Mouse (Mus musculus): Measurements from ENCODE around the gene Rpl27a. TPM values are rescaled to one million over a fixed set of nuclear protein-coding genes. Genes with fewer than 3 reads are reported as not detected.
A peak's percentile ranks its signal among the peaks of the same experiment; 100 is the strongest.

Gene Rpl27a
- total RNA-seq, 2 experiments from 2014 or later, result 121 to 135 TPM

DNA sequence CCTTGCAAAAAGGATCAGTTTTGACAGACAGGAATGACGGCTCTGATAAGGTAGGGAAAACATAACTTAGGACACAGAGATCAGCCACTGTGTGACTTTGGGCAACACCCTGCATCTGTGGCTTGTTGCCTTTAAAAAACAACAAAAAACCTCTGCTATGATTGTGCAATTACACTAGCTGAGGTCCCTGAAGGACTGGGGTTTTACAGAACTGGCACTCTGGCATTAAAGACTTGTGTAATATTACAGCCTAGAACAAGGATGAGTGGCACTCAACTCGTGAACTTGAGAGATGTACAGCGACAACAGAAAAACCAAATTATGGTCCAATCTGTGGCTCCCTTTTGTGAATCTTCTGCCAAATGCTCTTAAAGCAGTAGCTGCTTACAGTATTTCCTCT is 5.8 kb downstream of the Rpl27a start:
- no peak for DNase-seq (ENCODE audit: low spot score in 2 of 2)

DNA sequence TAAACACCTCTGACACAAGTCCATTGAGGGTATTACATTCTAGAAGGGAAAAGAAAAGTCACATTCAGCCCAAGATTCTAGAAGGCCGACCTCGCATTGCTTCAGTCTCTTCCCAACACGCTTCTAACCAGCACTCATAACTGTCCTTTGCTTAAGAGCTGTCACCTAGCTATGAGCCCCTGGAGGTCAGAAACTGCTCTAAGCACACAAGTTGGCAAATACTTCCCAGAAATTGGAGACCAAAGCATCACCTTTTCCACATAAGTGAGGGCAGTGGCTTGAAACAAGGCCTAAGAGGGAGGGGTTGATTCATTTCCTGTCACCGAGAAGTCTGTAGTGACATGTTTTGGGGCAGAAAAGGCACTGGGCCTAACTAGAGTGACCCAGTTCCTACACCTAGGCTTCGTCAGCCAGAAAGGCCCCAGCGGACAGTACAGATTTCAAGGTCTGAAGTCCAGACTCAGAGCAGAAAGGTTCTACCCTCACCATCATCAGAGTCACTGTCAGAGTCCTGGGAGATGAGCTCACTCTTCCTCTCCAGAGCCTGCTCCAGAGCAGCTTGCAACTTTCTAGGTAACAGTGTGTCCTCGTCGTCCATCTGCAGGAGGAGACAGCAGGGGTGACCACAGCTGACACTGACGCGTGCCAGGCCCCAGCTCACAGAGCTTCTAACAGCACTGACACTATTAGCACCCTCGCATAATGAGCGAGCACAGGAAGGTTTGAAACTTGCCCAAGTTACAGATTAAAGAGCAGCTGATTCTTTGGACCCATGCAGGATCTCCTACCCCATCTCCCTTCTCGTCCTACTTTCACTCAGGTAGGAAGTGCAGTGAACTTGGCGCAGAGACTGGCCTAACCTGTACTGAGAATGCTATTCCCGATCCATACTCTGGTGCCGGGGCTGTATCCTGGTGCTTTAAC is 7.1 kb downstream of the Rpl27a start:
- no peak for DNase-seq (ENCODE audit: low spot score in 2 of 2)

DNA sequence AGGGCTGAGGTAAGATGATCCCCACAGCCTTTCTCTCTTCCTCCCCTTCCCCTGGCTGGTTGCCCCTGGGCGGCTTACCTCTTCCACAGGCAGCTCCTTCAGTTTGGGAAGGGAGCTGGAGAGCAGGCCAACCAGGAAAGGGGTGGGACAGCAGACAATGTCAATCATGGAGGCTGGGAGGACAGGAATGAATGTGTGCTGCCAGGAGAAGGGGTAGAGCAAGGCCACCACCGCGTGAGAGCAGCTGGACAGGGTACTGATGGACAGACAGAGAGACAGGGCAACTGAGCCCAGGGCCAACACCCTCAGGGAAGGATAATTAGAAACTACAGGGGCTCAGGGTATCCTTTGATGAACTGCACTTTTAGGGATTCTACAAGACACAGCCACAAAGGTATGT is 8.6 kb downstream of the Rpl27a start:
- DNase-seq (ENCODE audit: low spot score in 2 of 2), result no peak

DNA sequence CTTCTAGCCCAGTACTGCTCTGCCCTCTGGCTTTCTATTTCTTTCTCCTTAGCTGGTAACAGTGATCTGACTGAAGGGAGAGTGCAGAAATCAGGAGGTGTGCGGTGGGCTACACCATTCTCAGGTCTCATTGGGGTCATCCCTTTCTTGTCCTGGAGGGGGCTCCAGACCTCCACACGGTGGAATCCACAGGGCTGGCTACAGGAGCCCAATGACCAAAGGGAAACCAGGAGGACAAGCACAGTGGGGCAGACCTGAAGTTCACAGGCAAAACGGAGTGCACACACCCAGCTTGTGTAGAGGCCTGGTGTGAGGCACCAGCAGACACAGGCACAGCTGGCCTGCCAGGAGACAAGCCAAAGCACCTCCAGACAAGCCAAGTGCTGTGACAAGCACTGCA is 9.4 kb downstream of the Rpl27a start:
- DNase-seq (ENCODE audit: low spot score in 2 of 2), result peak in 1 of 2 experiments; percentile 58

DNA sequence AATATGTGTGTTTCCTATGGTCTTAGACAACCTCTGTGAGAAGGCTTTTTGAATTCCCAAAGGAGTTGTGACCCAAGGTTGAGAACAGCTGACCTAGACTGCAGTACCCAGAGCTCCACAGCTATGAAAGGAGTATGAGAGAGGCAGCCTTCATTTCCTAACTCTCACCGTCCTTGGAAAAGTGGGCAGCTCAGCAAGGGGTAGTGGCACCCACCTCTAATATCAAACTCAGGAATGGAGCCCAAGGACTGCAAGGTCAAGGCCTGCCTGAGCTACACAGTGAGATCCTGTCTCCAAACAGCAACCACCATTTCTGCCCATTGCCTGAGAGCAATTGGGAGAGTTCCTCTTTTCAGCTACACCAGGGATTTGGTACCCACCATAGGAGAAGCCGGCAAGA is 10.8 kb downstream of the Rpl27a start:
- no peak for DNase-seq (ENCODE audit: low spot score in 2 of 2)

DNA sequence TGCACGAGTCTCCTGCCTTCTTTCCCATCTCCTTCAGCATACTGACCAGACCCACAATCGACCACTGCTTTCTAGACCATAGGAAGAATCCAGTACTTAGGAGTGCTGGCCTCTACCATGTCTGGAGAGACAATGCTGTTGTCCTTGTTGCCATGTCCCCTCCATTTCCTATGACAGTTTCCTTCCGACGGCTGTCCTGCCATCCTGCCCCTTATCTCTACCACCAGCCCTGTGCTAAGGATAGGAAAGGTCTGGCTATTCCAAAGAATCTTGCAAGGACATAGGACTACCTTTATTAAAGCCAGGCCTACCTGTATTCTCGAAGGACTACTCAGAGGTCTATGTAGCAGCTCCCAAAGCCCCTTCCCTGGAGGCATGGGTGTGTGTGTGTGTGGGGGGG is 12.6 kb downstream of the Rpl27a start:
- DNase-seq (ENCODE audit: low spot score in 2 of 2), result no peak

DNA sequence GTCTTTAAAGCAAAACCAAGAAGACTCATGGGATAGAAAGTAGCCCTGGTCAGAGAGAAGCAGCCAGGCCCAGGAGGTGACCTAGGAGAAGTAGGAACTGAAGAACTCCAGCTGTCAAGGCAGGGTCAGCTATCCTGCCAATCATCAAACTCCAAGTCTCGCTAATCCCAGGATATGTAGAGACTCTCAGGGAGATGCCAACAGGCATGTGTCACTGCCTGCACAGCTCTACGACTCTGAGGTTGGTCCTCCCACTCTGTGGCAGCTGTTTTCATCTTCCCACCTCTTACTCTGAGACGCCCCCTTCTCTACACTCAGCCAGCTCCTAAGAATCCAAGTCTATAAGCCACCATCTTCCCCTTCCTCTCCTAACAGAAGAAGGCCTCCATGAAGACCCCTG is 13.7 kb downstream of the Rpl27a start:
- no peak for DNase-seq (ENCODE audit: low spot score in 2 of 2)

DNA sequence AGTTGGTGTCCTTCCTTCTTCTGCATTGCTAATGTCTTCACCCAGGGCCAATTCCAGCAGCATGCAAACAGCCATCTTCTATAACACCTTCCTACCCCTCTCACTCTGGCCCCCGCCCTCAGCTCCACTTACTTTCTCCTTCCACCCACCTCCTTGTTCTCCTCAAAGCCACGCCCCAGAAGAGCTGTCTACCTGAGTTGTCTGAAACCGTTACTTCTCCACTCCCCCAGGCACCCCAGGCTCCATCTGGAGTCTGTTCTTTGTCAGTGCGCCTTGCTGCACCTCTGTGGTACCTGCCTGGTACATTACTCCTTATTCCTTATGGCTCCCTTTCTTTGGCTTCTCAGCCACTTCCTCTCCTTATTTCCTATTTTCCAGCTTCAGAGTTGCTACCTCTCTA is 14.2 kb downstream of the Rpl27a start:
- DNase-seq (ENCODE audit: low spot score in 2 of 2), result no peak

DNA sequence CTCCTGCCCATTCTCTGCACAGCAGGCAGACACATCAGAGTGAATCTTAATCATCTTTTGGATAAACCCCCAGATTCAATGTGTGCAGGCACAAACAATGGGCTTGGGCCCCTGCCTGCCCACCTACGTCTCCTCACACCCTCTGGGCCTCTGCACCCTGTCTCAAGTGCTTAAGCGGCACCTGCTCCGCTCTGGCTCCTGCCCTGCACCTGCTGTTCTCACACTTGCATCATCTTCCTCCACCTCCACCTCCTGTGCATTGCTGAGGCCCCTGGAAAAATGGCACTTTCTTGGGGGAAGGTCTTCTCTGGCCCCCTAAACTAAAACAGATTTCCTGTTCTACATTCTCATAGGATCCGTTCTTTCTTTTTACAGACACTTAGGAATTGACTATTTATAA is 14.9 kb downstream of the Rpl27a start:
- no peak for DNase-seq (ENCODE audit: low spot score in 2 of 2)

DNA sequence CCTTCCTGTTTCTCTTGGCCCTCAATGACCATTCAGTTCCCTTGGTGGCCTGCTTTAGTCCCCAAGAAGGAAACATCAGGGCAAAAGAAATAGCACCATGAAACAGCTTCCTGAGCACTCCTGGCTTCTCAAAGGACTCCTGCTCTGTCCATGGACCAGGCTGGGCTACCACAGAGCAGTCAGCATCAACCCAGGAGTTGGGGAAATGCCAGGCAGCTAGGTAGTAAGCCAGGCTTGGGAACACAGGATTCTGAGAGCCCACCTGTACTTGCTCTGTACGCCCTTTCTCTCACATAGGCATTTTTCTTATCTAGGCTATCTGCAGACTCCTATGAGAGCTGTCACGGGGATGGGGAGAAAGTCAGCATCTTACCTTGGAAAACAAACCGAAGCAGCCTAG is 16.0 kb downstream of the Rpl27a start:
- DNase-seq (ENCODE audit: low spot score in 2 of 2), result no peak

DNA sequence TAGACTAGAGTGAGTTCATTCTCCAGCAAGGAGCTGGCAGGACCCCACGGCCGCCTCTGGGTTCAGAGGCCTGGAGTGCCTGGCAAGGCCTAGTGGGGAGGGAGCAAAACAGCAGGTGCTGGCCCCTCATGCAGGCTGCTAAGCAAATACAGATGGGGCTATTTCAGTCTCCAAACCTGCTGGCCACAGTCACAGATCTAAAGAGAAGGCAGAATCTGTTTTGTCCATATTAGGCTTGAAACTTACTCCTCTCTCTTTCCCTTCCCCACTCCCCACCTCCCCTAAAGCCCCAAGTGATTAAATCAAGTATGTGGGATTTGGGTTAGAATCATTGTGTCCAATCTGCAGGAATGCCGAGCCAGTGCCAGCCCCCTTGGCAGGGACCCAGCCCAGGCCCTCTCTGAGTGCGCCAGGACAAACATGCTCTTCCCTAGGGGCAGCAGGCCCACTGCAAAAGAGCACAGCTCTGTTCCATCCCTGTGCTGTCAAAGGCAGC is 17.6 kb downstream of the Rpl27a start:
- DNase-seq (ENCODE audit: low spot score in 2 of 2), result peak; percentile 61 to 80

DNA sequence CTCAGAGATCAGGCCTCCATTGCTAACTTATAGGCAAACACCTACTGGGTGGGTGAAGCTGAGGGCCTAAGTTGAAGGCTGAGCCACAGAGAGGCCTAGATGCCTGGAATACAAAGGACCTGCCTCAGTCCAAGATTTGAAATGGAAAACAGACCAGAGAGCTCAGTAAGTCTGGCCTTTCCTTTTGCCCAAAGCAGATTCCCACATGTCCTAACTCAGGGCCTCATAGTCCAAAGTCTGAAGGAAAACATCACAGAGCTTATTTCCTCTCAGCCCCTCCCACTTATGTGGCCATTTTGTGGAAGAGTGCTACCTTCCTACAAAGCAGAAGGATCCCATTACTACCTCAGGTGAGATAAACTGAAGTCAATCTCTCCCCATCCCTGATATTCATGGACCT is 22.0 kb downstream of the Rpl27a start:
- DNase-seq (ENCODE audit: low spot score in 2 of 2), result no peak

DNA sequence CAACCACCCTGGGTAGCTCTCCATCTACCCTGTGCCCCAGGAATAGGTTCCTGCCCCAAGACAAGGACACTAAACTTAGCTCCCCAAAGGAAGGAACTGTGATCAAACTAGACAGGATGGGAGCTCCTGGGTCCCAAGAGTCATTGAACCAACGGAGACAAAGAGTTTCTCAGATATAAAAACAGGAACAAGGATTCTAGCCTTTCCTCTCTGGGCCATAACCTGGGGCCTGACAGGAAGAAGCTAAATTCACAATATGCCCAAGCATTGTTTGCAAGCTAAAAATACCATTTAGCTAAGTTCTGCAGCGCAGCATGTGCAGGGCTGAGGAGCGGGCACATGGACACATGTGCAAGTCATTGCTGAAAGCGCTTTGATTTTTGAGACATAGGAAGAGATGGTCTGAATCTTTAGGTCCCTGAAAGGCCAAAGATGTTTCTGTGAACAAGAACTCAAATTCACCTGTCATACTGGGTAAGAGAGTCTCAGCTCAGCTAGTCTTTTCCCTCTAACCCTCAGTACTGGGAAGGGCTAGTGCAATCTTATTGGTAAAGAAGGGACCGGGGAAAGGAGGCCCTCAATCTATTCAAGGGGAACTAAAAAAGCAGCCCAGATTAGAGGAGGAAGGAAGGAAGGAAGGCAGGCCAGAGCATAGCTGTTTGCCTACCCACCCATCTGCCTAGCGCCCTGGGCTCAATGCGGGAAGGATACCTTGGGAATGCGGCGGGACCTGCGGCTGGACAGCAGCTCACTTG is 22.8 kb downstream of the Rpl27a start:
- DNase-seq (ENCODE audit: low spot score in 2 of 2), result no peak

DNA sequence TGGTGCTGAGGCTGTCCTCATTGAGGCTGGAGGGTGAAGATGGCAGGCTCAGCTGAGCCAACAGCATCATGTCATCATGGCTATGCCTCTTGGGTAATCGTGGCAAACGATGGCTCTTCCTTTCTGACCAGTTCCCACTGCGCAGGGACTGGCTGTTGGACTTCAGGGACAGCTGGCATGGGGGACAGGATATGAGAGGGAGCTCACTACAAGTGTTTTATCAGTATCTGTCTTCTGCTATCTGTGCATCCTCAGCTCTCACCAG is 23.3 kb downstream of the Rpl27a start:
- no peak for DNase-seq (ENCODE audit: low spot score in 2 of 2)

DNA sequence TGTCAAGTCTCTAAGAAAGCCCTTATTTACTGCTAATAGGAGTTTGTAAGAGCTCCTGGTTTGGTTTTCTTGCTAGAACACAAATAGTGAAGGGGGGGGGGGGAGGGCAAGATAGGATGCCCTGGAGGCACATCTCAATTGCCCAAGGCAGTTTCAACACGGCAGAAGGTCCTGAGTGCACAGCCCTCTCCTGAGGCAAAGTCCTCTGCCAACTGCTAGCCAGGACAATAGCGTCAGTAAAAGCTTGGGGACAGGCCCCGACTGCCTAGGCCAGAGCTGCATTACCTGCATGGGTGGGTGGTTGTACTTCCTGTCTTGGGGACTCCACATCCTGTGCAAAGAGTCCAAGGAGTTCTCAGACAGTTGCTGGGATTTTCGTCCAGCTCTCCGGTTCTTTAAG is 25.8 kb downstream of the Rpl27a start:
- no peak for DNase-seq (ENCODE audit: low spot score in 2 of 2)

DNA sequence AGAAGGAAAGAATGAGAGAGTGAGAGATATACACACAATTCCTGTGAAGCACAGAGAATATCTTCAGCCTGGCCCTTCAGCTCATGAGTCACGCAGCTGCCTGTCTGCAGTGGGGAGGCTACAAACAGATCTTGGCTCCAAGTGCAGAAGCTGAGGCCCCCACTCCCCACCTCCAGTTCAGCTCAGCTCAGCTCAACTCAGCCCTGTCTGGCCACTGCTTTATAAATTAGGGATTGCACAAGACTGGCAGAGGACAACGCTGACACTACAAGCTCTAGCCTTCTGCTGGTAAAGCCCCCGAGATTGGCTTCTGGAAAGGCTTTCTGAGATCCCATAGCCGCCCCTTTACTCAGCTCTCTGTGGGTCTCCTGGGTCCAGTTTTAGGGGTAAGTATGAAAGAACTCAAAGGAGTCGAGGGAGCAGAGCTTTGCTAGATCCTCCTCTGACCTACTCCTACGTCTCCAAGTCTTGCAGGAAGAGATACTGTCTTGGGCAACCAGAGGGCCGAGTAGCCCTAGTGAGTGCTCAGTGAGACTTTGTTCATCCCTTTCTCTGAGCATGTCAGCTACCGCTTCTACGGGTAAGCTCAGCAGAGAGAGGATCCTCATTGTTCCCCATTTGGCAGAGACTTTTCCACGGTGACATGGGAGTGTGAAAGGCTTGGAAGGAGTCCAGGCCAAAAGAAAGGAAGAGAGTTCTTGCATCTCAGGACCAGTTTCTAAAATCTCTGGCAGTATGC is 26.5 kb downstream of the Rpl27a start:
- no peak for DNase-seq (ENCODE audit: low spot score in 2 of 2)

DNA sequence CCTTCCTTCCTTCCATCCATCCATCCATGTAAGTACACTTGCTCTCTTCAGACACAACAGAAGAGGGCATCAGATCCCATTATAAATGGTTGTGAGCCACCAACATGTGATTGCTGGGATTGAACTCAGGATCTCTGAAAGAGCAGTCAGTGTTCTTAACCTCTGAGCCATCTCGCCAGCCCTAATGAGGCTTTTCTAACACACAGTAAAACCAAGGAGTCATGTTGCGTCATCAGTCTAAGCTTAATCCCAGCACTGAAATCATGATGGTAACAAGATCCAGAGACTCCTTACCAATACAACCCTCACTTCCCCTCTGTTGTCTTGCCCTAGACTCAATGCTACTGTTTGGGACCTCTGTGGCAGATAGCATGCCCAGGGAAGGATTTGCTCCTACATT is 27.2 kb downstream of the Rpl27a start:
- DNase-seq (ENCODE audit: low spot score in 2 of 2), result no peak

DNA sequence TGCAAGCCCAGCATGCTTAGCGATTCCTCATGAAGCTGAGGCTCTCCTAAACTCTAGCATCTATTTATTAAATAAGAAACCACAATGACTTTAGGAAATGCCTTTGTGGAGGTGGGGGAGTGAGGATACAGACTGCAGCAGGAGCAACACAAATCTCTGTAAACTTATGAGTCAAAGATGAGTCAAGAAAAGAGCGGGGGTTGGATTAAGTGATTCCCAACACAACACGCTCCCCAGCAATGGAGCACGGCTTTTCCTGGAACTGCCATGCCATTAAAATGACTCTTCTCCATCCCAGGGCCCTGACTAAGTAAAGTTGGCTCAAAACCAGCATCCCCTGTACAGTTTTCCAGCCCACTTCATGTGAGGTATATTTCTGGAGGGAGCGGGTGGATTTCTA is 27.8 kb downstream of the Rpl27a start:
- DNase-seq (ENCODE audit: low spot score in 2 of 2), result no peak

DNA sequence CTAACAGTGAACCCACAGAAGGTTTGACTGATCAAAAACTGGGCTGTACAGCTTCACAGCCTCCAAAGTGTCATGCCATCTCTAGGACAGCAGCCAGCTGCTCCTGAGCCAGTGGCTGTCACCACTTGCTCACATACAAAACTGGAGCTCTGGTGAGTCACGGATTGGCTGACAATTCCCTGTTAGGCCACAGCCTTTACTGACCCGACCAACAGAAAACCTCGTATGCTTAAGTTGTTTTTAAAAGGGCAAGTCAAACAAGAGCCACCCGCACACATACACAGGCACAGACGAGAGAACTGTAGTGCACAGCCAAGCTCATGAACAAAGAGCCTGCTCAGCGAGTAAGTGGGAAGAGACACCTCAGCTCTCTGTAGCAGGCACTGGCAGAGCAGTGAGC is 40.6 kb downstream of the Rpl27a start:
- no peak for DNase-seq (ENCODE audit: low spot score in 2 of 2)

DNA sequence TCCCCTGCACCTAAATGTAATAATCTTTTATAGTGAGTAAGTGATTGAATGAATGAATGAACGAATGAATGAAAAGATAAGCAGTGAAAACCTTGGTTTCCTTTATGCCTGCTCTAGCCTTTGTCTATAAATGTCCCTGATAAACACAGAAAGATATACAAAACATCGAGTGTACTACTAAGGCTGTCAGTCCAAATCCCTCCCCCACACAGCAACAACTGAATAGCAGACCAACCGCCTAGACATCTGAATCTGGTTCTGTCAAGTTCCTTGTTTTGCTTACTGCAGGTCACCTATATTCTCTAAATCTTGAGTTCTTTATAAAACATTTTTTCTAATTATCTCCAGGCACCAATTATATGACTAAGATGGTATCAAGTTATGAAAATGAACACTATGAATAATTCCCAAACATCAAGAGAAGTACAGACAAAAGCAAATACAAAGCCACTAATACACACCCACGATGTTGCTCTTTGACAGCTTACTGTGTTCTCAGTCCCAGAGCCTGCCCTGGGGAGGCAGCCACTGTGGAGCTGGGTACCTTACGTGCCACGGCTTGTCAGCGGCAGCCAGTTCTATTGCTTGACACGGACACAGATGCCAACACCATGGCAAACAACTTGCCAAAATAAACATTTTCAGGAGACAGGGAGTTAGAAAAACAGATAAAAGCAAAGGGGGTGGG is 42.7 kb downstream of the Rpl27a start:
- DNase-seq (ENCODE audit: low spot score in 2 of 2), result no peak

DNA sequence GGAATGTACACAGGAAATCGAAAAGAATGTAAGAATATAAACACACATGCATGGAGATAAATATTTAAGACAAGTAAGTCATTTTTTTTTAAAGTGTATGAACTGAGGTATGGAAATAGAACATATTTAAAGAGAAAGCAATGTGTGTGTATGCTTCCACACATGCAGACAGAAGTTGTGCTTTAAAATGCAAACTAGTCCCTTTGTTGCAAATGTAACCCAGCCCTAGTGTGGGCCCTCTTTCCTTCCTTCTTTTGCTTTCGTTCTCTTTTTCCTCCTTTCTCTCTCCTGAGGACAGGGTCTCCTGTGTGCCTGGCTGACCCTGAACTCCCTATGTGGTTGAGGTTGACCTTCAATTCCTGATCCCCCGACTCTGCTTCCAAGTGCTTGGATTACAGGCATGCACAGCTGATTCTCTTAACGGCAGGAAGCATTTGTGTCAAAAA is 43.2 kb downstream of the Rpl27a start:
- no peak for DNase-seq (ENCODE audit: low spot score in 2 of 2)
